Mouse (Mus musculus) ES-E14 (cell line): Measurements from ENCODE around the gene Hes7. TPM values are rescaled to one million over a fixed set of nuclear protein-coding genes. Genes with fewer than 3 reads are reported as not detected.

ENCODE experiments used
- DNase-seq: peaks from one replicate; pipeline ENCODE4 v3.0.0-alpha.2; 2013; ENCODE audit warnings: low read depth, low spot score
- H3K27ac ChIP-seq: 2 replicates; pipeline ENCODE4 v1.5.1; 2012; ENCODE audit warnings: low read depth, mild to moderate bottlenecking, low read length, moderate library complexity, mixed read lengths; ENCODE audit not compliant: poor library complexity, insufficient read depth, severe bottlenecking
- H3K36me3 ChIP-seq: 2 replicates; pipeline ENCODE4 v1.6.1; 2012; ENCODE audit warnings: mild to moderate bottlenecking, low read length, moderate library complexity, mixed read lengths; ENCODE audit not compliant: control insufficient read depth, poor library complexity, insufficient read depth, severe bottlenecking
- H3K4me1 ChIP-seq, 2 experiments: fragments of 150-350 bp in 1 of 2; sonication (generic) in 1 of 2; 2 replicates each; pipeline ENCODE4 v1.6.1; 2012; ENCODE audit warnings: low read length in 2 of 2, mild to moderate bottlenecking in 1 of 2, mixed read lengths in 1 of 2; ENCODE audit not compliant: control insufficient read depth in 2 of 2, insufficient read depth in 2 of 2, poor library complexity in 1 of 2
- H3K4me3 ChIP-seq, 2 experiments: fragments of 150-350 bp in 1 of 2; sonication (generic) in 1 of 2; 2 replicates each; pipeline ENCODE4 v1.5.1; 2012; ENCODE audit warnings: low read length in 2 of 2, low read depth in 1 of 2, mild to moderate bottlenecking in 1 of 2, mixed read lengths in 1 of 2; ENCODE audit not compliant: insufficient read depth in 1 of 2, poor library complexity in 1 of 2, severe bottlenecking in 1 of 2
- H3K9ac ChIP-seq: 2 replicates; pipeline ENCODE4 v1.6.1; 2012; ENCODE audit warnings: low read depth, mild to moderate bottlenecking, low read length, mixed read lengths; ENCODE audit not compliant: poor library complexity, insufficient read depth, severe bottlenecking
- H3K9me3 ChIP-seq: fragments of 150-350 bp; sonication (generic); 2 replicates; pipeline ENCODE4 v1.6.1; 2012; ENCODE audit warnings: low read depth, mild to moderate bottlenecking, low read length; ENCODE audit not compliant: control insufficient read depth, insufficient read depth
- CHD2 ChIP-seq: IDR thresholded peaks from 2 replicates; pipeline ENCODE4 v1.6.1; 2014; ENCODE audit warnings: mild to moderate bottlenecking, low read depth, low read length, inconsistent platforms
- HCFC1 ChIP-seq: IDR thresholded peaks from 2 replicates; pipeline ENCODE4 v1.6.1; 2012; ENCODE audit warnings: low read length, inconsistent platforms, borderline replicate concordance; ENCODE audit not compliant: insufficient read depth
- MAFK ChIP-seq: IDR thresholded peaks from 2 replicates; pipeline ENCODE4 v1.6.1; 2014; ENCODE audit warnings: mild to moderate bottlenecking, low read depth, low read length, inconsistent platforms; ENCODE audit not compliant: insufficient read depth
- ZC3H11A ChIP-seq: IDR thresholded peaks from 2 replicates; pipeline ENCODE4 v1.6.1; 2012; ENCODE audit warnings: low read depth, mild to moderate bottlenecking, inconsistent platforms, low read length, borderline replicate concordance
- ZNF384 ChIP-seq: IDR thresholded peaks from 2 replicates; pipeline ENCODE4 v1.6.1; 2012; ENCODE audit warnings: low read depth, low read length, inconsistent platforms
- in situ Hi-C, 2 experiments: fragments of 600-800 bp; cut with MboI; formaldehyde crosslinking; loops; one replicate each; pipeline ENCODE4 v1.15.1; 2025; ENCODE audit warnings: low sequenced_read_pairs in 2 of 2, inconsistent platforms in 1 of 2; ENCODE audit not compliant: unreplicated experiment in 2 of 2
- total RNA-seq: library from RNA; depleted of rRNA; stranded (reverse); fragments of 300-350 nt; gene quantifications from 2 replicates; pipeline ENCODE4 v1.2.3, GENCODE M21; 2012

Gene Hes7
- total RNA-seq, 1 experiment, result not detected

DNA sequence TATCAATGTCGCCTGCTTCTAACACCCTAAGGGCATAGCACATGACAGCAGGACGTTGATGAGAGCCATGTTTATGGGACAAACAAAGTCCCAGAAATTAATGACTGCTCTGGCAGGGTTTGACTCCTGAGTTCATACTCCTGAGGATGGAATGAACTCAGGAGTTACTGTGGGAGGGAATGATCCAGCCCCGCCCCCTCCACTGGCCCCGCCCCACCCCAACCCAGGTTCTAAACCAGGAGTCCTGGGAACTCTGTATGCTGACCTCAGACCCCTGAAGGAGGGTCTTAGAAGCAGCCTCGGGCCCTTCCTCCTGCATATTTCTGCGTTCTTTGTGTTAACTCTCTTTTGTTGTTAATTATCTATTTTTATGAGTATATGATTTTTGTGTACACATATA, 34.6 kb upstream of the Hes7 start:
- Histone ChIP-seq H3K9me3 (no peaks in the 10 kb centered on the region), H3K36me3 (no peaks in the 10 kb centered on the region), H3K4me3 (no peak overlapping the region), H3K9ac (no peak overlapping the region), H3K4me1 (peaks cover 0 to 19% of the 10 kb centered on the region in 2 experiments; a peak in 1 of 4 replicates), H3K27ac (no peak overlapping the region)
- in situ Hi-C loops, result no loop called here
- no peak for TF ChIP-seq CHD2
- TF ChIP-seq ZC3H11A, result no peak
- no peak for TF ChIP-seq ZNF384
- TF ChIP-seq MAFK, result no peak
- TF ChIP-seq HCFC1, result no peak
- no peak for DNase-seq

DNA sequence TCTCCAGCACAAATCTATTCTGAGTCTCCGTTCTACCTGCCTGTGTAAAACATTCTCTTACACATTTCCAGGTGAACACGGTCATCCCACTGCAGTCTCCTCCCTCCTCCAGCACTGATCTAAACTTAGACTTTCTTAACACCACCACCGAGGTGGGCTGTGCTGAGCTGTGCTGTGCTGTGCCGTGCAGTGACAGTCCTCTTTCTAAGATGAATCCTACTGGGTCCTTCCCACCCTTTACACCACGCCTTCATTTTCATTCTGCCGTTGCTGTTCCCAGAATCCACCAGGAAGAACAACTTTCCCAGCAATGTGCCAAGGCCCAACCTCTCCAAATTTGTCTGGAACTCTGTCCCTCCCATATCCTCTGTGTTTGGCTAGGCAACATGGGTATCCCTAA, 33.8 kb upstream of the Hes7 start:
- Histone ChIP-seq H3K4me1 (peaks cover 0 to 20% of the 10 kb centered on the region in 2 experiments; a peak in 1 of 4 replicates), H3K9ac (no peak overlapping the region), H3K9me3 (no peaks in the 10 kb centered on the region), H3K36me3 (peaks cover 1% of the 10 kb centered on the region; the same call in 1 of the 2 replicates), H3K4me3 (no peak overlapping the region), H3K27ac (no peak overlapping the region)
- TF ChIP-seq HCFC1 (no peak), ZC3H11A (no peak), ZNF384 (no peak), CHD2 (no peak), MAFK (no peak)
- no peak for DNase-seq
- in situ Hi-C loops, result no loop called here

DNA sequence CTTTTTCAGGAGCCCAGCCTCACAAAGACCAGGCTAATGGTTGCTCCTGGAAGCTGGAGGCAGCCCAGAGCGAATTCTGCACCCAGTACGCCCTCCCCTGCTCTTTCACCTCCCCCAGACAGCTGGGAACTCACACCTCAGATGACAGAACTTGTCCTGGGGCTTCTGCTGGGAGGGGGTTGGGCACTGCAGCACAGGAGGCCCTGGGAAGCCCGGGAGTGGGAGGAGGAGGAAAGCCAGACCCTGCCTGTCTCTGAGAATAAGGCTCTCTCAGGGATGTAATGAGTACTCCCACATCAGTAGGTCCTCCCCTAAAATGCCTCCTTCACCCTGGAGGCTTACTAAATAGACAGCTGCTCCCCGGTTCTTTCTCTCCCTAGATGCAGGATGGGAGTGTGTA, 33.1 kb upstream of the Hes7 start:
- DNase-seq, result no peak
- Histone ChIP-seq H3K4me1 (peaks cover 0 to 22% of the 10 kb centered on the region in 2 experiments; a peak in 1 of 4 replicates), H3K36me3 (peaks cover 4% of the 10 kb centered on the region; the same call in 1 of the 2 replicates), H3K4me3 (no peak overlapping the region), H3K9me3 (no peaks in the 10 kb centered on the region), H3K9ac (no peak overlapping the region), H3K27ac (no peak overlapping the region)
- TF ChIP-seq MAFK, result no peak
- TF ChIP-seq HCFC1, result no peak
- in situ Hi-C loops, result no loop called here

DNA sequence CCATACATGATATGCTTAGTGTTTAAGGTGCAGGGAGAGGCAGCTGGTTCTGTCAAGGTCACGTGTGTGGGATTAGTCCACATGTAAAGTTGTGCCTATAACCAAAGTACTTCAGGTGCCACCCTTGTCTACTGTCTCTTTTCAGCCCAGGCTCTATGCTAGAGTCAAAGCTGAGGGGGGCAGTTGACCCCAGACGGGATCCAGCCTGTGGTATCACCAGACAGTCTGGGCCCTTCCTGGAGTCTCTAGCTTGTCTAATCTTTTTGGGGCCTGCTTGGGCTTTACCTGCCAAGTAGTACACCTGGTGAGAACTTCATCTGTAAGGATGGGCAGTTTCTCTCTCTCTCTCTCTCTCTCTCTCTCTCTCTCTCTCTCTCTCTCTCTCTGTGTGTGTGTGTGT, 32.6 kb upstream of the Hes7 start:
- DNase-seq, result no peak
- peak overlapping the region; percentile 89; the same call in 1 of the 2 replicates for H3K9ac ChIP-seq
- no peak overlapping the region for H3K27ac ChIP-seq
- H3K36me3 ChIP-seq, result peaks cover 5% of the 10 kb centered on the region; the same call in 1 of the 2 replicates
- peaks cover 0 to 23% of the 10 kb centered on the region in 2 experiments; a peak in 1 of 4 replicates for H3K4me1 ChIP-seq
- no peaks in the 10 kb centered on the region for H3K9me3 ChIP-seq
- no peak for TF ChIP-seq MAFK
- TF ChIP-seq CHD2, result no peak
- TF ChIP-seq ZC3H11A, result no peak
- no peak for TF ChIP-seq ZNF384
- no peak for TF ChIP-seq HCFC1
- in situ Hi-C loops, result no loop called here
- H3K4me3 ChIP-seq, result no peak overlapping the region
